Mouse (Mus musculus): ENCODE results near the gene Ndufc1.
A peak's percentile ranks its signal among the peaks of the same experiment; 100 is the strongest.
"Not testable (repeated sequence)": the region's sequence is repeated elsewhere in the genome, so short reads cannot be mapped to it uniquely, and the experiment has no call there.

The Ndufc1 gene

DNA sequence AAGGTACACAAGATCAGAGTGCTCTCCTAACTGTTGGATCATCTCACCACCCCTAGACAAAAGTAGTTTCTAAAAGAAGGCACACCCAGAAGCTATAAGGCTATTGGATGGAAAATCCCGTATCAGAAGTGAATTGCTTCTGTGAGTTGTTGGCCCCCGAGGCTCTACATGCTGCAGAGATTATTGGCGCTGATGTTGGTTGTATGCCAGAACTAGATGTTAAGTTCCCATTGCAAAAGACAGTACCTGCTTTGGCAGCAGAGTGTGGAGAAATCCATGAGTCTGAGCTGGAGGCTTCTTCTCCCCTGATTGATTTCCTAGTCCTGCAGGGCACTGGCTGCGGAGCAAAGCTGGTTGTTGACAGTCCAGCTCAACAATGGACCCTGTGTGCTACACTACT lies 40.8 kb downstream of the Ndufc1 start:
- DNase-seq (ENCODE audit: low spot score in 2 of 2), result no peak

DNA sequence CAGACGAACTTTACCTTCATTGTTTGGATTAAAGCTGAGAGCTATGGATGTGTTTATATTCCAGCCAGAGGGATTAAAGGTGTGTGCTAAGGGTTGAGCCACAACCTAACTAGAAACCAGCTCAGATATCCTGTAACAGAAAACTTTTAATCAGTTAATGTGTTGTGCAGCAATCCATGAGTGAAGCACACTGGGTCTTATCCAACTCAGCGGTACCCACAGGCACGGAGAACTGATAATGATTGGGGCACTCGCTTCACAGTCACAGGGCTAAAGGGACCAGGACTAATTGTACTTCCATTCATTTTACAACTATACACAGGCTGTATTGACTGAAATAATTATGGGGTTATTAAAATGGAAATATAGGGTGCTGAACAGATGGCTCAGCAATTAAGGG lies 41.9 kb downstream of the Ndufc1 start:
- DNase-seq (ENCODE audit: low spot score in 2 of 2), result no peak

DNA sequence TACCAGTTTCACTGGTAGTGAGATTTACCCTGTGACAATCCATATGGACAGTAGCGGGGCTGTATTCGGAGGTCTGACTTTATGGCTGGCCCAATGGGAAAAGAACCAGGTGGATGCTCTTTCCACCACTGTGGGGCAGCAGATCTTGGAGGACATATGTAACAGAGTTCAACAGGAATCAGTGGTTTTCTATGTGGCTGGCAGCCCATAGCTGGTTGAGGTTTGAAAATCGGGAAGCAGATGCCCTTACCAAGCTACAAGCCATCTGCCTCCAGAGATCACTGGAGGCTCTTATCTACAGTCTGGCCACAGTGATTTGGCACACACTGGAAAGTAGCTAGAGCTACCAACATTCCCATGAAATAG lies 43.3 kb downstream of the Ndufc1 start:
- DNase-seq (ENCODE audit: low spot score in 2 of 2), result no peak

DNA sequence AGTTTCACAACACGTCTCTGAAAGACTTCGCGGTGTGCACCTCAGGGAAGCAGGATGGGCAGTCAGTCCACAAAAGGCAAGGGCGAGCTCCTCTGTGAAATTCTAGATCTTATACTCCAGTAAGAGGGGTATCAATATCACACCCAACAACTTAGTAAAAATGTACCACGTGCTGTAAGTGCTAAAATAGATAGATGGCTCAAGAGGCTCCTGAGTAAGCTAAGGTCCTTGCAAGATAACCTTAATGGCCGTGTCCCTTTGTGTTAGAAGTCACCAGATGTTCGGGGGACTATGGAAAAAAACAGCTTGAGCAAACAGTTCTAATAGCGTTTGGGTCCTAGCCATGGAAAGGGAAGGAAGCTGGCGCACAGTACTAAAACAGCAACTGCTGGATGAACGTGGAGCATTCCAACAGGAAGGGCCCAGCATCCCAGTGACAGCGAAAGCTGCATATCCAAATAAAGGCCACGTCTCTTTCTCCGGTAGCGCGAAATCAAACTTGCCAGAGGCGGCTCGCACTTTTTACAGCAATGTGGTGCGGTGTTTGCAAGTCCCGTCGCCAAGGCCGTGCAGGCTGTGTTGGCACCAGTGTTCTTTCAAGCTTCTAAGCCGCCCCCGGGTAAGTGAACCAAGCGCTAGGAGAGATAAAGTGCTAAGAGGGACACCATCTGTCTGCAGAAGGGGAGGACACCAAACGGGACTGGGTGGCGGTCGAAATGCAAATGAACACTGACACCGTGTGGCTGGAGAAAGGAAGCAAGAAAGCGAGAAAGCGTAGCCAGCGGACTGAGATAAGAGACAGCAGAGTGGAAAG lies 43.9 kb downstream of the Ndufc1 start:
- peak; percentile 75 to 76 for DNase-seq (ENCODE audit: low spot score in 2 of 2)

DNA sequence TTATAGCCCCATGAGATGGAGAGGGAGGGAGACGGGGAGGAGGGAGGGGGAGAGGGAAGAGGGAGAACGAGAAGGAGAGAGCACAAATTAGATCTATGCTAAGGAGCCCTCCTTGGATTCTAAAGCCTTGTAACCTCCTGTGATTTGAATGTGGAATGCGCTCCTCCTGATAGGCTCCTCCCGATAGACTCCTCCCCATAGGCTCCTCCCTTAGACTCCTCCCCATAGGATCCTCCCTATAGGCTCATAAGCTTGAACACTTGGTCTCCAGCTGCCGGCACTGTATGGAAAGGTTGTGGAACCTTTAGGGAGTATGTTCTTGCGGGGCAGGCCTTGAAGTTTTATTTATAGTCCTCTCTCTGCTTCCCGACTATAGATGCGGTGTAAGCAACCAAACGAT lies 47.7 kb downstream of the Ndufc1 start:
- no peak for DNase-seq (ENCODE audit: low spot score in 2 of 2)

DNA sequence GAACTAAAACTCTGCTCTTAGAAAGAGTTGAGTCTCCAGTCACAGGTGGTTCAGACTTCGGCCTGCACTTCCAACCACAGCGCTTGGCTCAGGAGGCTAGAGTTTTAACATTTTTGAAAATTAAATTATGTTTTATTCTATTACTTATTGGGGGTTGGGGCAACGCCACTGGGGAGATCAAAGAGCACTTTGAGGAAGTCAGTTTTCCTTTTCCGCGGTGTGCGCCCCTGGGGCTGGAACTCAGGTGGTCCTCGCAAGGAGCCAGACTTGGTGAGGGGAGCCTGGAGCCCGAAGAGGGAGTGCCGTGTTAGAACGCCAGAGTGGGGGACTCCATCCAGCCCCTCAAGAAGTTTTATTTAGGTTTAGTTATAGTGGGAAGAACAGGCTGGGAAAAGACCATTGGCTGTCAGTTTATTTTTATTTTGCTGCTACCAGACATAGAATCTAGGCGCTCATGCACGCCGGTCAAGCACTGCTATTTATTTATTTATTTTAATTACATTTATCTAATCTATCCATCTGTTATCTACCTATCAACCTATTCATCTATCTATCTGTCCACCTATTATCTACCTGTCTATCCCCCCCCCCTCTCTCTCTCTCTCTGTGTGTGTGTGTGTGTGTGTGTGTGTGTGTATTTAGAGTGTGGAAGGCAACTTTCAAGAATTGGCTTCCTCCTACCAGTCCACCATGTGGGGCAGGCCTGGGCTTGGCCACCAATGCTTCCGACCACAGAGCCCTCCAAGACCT lies 49.1 kb downstream of the Ndufc1 start:
- no peak for DNase-seq (ENCODE audit: low spot score in 2 of 2)

DNA sequence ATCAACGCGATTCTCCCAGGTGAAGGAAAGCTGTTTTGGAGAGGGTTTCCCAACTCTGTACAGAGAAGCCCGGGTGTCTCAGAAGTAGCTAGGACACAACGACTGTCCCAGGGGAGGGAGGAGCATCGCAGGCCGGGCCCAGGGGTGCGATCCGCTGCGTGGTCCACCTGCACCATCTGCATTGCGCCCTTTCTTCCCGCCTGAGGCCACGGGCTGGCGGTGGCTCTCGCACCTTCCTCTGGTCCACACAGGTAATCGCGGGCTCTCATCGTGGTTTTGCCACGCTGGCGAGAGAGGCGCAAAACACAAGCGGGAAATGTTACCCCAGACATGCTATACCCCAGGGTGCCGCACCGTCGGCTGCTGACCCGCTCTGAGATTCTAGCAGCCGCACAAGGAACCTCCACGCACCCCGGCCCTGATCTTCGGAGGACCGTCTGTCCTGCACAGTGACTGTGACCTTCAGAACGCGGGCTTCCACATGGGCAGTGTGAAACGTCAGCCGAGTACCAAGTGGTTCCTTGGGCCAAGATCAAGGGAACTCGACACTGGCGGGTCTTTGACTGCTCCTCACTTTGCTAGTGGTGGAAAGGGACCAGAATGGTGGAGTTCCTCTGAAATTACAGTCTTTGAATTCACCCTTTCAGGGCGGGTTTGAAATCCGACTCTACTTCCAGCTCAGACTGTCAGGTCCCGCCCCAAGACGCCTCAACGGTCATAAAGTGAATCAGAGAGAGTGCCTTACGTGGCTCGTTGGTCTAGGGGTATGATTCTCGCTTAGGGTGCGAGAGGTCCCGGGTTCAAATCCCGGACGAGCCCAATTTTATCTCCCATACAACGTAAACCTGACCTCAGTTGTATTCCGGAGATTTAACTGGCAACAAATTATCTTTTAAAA lies 49.9 kb downstream of the Ndufc1 start:
- DNase-seq (ENCODE audit: low spot score in 2 of 2), result peak; percentile 41 to 66

DNA sequence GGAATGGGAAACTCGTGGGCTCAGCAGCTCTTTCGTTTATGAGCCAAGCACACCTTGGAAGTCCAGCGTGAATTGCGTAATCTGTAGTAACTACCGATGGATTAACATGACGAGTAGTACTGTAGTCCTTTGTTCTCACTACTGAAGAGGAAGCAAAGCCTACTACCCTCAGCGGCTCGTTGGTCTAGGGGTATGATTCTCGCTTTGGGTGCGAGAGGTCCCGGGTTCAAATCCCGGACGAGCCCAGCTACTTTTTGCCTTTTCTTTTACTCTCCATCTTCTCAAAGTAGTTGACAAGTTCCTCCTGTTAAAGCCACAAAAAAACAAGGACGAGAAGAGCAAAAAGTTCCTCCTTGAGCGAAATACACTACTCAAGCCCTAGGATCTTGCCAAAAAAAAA lies 50.6 kb downstream of the Ndufc1 start:
- peak; percentile 27 to 73 for DNase-seq (ENCODE audit: low spot score in 2 of 2)

DNA sequence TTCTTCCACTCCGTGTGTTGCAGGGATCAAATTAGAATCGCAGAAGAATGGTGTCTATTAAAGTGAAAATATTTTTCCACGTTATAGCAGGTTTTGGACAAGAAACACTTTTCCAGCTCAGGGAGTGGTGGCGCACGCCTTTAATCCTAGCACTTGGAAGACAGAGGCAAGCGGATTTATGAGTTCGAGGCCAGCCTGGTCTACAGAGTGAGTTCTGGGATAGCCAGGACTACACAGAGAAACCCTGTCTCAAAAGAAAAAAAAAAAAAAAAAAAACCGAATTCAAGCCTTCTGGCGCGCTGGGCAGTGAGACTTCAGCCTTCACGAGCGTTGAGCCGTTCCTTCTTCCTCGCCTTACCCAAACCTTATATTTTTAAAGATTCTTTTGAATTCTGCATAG lies 51.2 kb downstream of the Ndufc1 start:
- DNase-seq (ENCODE audit: low spot score in 2 of 2), result no peak

DNA sequence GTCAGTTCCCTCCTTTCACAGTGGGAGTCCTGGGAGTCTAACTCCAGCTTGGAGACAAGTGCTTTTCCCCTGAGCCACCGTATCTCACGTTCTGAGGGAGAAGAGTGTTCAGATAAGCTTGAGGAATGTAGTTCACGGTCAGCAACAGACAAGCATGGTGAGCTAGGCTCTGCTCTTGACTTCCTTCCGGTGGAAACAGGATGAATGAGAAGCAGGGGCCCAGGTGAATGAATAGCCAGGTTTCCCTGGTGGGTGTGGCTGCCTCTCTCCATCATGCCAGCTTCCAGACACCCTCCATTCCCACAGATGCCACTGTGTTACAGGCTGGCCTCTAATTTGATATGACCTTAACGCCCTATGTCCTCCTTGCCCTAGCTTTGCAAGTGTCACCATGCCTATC lies 51.7 kb downstream of the Ndufc1 start:
- no peak for DNase-seq (ENCODE audit: low spot score in 2 of 2)

DNA sequence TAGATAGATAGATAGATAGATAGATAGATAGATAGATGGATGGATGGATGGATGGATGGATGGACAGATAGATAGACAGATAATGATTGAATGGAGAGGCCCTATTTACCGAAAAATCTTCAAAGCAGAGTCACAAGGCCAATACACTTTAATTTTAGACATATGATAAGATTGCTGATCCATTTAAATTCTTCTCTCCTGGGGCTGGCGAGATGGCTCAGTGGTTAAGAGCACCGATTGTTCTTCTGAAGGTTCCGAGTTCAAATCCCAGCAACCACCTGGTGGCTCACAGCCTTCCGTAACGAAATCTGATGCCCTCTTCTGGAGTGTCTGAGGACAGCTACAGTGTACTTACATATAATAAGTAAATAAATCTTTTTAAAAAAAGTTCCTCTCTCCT lies 53.8 kb downstream of the Ndufc1 start:
- DNase-seq (ENCODE audit: low spot score in 2 of 2), result not testable (repeated sequence)
